Mouse (Mus musculus): Measurements from ENCODE around the gene Adam23.

- TF ChIP-seq HCFC1 (IDR thresholded peaks at IDR 0.05; ENCODE audit: low read depth, low read length) (no peak), CTCF (conservative IDR thresholded peaks at IDR 0.05 in 1 of 2, IDR thresholded peaks at IDR 0.05 in 1 of 2; ENCODE audit: low read depth in 2 of 2, low read length in 2 of 2) (no peak)
Observed at GRCm38 (mm10) chr1:63418491-63418890, 27.2 kb upstream of the Adam23 start.

Measured in CH12.LX (cell line).